Mouse (Mus musculus) erythroblast, embryonic 14.5 days (primary cell): ENCODE measurements around the gene Lmx1b.

Source experiments
- GATA1 ChIP-seq: IDR thresholded peaks from 2 replicates; pipeline ENCODE4 v1.6.1; 2012; ENCODE audit warnings: low read length, inconsistent platforms, mixed read lengths
- TAL1 ChIP-seq: IDR thresholded peaks from 3 replicates; pipeline ENCODE4 v1.6.1; 2012; ENCODE audit warnings: low read length, inconsistent platforms, mixed read lengths

- TF ChIP-seq TAL1, result no peak
- no peak for TF ChIP-seq GATA1
Observed at GRCm38 (mm10) chr2:33600520-33600919, 39.8 kb downstream of the Lmx1b start.
